ENCODE assay signal across 19 mouse cellular contexts in the genomic region with DNA sequence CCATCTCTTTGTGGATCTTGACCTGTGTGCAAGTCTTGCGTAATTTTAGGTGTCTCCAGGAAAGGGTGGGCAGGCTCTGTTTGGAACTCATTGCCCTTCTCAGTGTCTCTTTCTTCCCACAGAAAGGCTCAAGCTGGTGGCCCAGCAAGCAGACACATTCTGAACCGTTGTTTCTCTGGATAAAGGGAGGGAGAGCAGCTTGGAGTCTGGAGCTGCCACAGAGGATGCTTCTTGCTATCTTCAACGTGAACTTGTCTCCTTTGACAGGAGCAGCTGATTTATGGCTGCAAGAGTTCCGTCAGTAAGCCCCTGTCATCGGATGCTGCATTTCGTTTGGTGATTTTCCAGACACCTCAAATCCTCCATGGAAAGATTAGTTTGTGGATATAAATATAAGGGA.
A peak's percentile ranks its signal among the peaks of the same experiment; 100 is the strongest.
DNase-seq lines count a peak whose midpoint lies in the region; ATAC-seq and TF ChIP-seq lines count a peak whose summit lies in the region.
"Had no signal": no experiment of that assay in that cellular context is flagged by ENCODE, and none has a peak within 500 bp of the region (broad histone marks: within the 10 kb centered on the region; RNA-seq: fewer than 3 reads in every experiment).

No protein-coding gene starts in this region.

- H3K9me3 ChIP-seq in hindbrain, postnatal 0 days (ENCODE audit: low read length), result no peaks in the 10 kb centered on the region
- H3K9me3 ChIP-seq in hindbrain, embryonic 14.5 days (ENCODE audit: control insufficient read depth, low read length), result no peaks in the 10 kb centered on the region
- no peaks in the 10 kb centered on the region for H3K9me3 ChIP-seq in forebrain, embryonic 15.5 days
- H3K9me3 ChIP-seq: embryonic facial prominence, embryonic 15.5 days; hindbrain, embryonic 12.5 days; limb, embryonic 13.5 days; liver, embryonic 13.5 days; lung, embryonic 15.5 days had no signal

- H3K4me2 ChIP-seq in hindbrain, postnatal 0 days (ENCODE audit: low read depth, low read length), result no peak overlapping the region
- H3K4me2 ChIP-seq in hindbrain, embryonic 14.5 days (replicated peaks), result no peak overlapping the region
- H3K4me2 ChIP-seq in forebrain, embryonic 15.5 days (replicated peaks), result no peak overlapping the region
- H3K4me2 ChIP-seq: embryonic facial prominence, embryonic 15.5 days; hindbrain, embryonic 12.5 days; limb, embryonic 13.5 days; liver, embryonic 13.5 days; lung, embryonic 15.5 days had no signal

- ATAC-seq in hindbrain, postnatal 0 days, result no peak
- ATAC-seq in hindbrain, embryonic 14.5 days (ENCODE audit: low FRiP score), result no peak
- ATAC-seq in forebrain, embryonic 15.5 days (replicated peaks), result no peak

- no peak overlapping the region for H3K9ac ChIP-seq in hindbrain, postnatal 0 days (replicated peaks; ENCODE audit: low read length)
- no peak overlapping the region for H3K9ac ChIP-seq in hindbrain, embryonic 14.5 days
- H3K9ac ChIP-seq in forebrain, embryonic 15.5 days (replicated peaks), result no peak overlapping the region
- H3K9ac ChIP-seq: embryonic facial prominence, embryonic 15.5 days; hindbrain, embryonic 12.5 days; limb, embryonic 13.5 days; liver, embryonic 13.5 days; lung, embryonic 15.5 days had no signal

- H3K27me3 ChIP-seq in hindbrain, postnatal 0 days (ENCODE audit: insufficient read depth, low read length), result no peaks in the 10 kb centered on the region
- no peaks in the 10 kb centered on the region for H3K27me3 ChIP-seq in hindbrain, embryonic 14.5 days (ENCODE audit: control insufficient read depth, insufficient read depth, low read length)
- no peaks in the 10 kb centered on the region for H3K27me3 ChIP-seq in forebrain, embryonic 15.5 days
- H3K27me3 ChIP-seq: embryonic facial prominence, embryonic 15.5 days; hindbrain, embryonic 12.5 days; limb, embryonic 13.5 days; liver, embryonic 13.5 days; lung, embryonic 15.5 days had no signal

- no peak for TF ChIP-seq POLR2A in brain, embryonic 14.5 days (IDR thresholded peaks at IDR 0.05; ENCODE audit: borderline replicate concordance, extremely low read depth, insufficient read depth, insufficient read length, poor library complexity, severe bottlenecking)

- peak; percentile 9 for DNase-seq in embryo, embryonic 11 days
- DNase-seq in embryo, embryonic 9.5 days (ENCODE audit: extremely low spot score), result no peak
- peak; percentile 13 for DNase-seq in hindbrain, postnatal 0 days (ENCODE audit: low spot score)
- no peak for DNase-seq in hindbrain, embryonic 14.5 days (ENCODE audit: low spot score)
- DNase-seq in brain, embryonic 14.5 days (ENCODE audit: low read depth), result peak; percentile 6
- peak; percentile 52 for DNase-seq in kidney, postnatal 14 days
- DNase-seq: B cell, adult 2 months; cerebellum, adult 9-10 months; heart, postnatal 14 days; layer of hippocampus, postnatal 36 days; liver, embryonic 13.5 days; lung, postnatal 4 days; retina, postnatal 1 day; right cerebral cortex, postnatal 4 days had no signal

- H3K4me3 ChIP-seq in hindbrain, postnatal 0 days (ENCODE audit: low read length), result no peak overlapping the region
- H3K4me3 ChIP-seq in hindbrain, embryonic 14.5 days (replicated peaks; ENCODE audit: low read length), result no peak overlapping the region
- H3K4me3 ChIP-seq in forebrain, embryonic 15.5 days, result no peak overlapping the region
- H3K4me3 ChIP-seq: embryonic facial prominence, embryonic 15.5 days; hindbrain, embryonic 12.5 days; limb, embryonic 13.5 days; liver, embryonic 13.5 days; lung, embryonic 15.5 days had no signal

- H3K4me1 ChIP-seq in hindbrain, postnatal 0 days (ENCODE audit: insufficient read depth, low read length), result no peaks in the 10 kb centered on the region
- H3K4me1 ChIP-seq in hindbrain, embryonic 14.5 days (replicated peaks; ENCODE audit: control insufficient read depth, insufficient read depth, low read length), result no peaks in the 10 kb centered on the region
- no peaks in the 10 kb centered on the region for H3K4me1 ChIP-seq in forebrain, embryonic 15.5 days
- H3K4me1 ChIP-seq: liver, embryonic 13.5 days; lung, embryonic 15.5 days had no signal

- no peak overlapping the region for H3K27ac ChIP-seq in hindbrain, postnatal 0 days
- H3K27ac ChIP-seq in hindbrain, embryonic 14.5 days, result no peak overlapping the region
- no peak overlapping the region for H3K27ac ChIP-seq in forebrain, embryonic 15.5 days (replicated peaks)
- H3K27ac ChIP-seq: embryonic facial prominence, embryonic 15.5 days; hindbrain, embryonic 12.5 days; limb, embryonic 13.5 days; liver, embryonic 13.5 days; lung, embryonic 15.5 days had no signal

- WGBS in hindbrain, postnatal 0 days, result 73% methylated on average over 6 of the region's 6 CpGs
- 70% methylated on average over 6 of the region's 6 CpGs for WGBS in hindbrain, embryonic 14.5 days
- WGBS in forebrain, embryonic 15.5 days, result 81% methylated on average over 6 of the region's 6 CpGs

- no peak for TF ChIP-seq CTCF in hindbrain, postnatal 0 days (IDR thresholded peaks at IDR 0.05; ENCODE audit: low read depth)
- TF ChIP-seq CTCF in brain, embryonic 14.5 days (IDR thresholded peaks at IDR 0.05; ENCODE audit: borderline replicate concordance, extremely low read depth, insufficient read depth, insufficient read length), result no peak

- no peaks in the 10 kb centered on the region for H3K36me3 ChIP-seq in hindbrain, postnatal 0 days (ENCODE audit: insufficient read depth, low read length)
- no peaks in the 10 kb centered on the region for H3K36me3 ChIP-seq in hindbrain, embryonic 14.5 days (replicated peaks; ENCODE audit: control insufficient read depth, insufficient read depth)
- no peaks in the 10 kb centered on the region for H3K36me3 ChIP-seq in forebrain, embryonic 15.5 days
- H3K36me3 ChIP-seq: embryonic facial prominence, embryonic 15.5 days; hindbrain, embryonic 12.5 days; limb, embryonic 13.5 days; liver, embryonic 13.5 days; lung, embryonic 15.5 days had no signal

Comparison
In these comparisons a context has a peak if more than half of its experiments do, and no peak if none do; other contexts are left out.
1. DNase-seq: peak in embryo, embryonic 11 days (single experiment), hindbrain, postnatal 0 days (single experiment), brain, embryonic 14.5 days (single experiment) and kidney, postnatal 14 days (single experiment); none in embryo, embryonic 9.5 days (single experiment) and hindbrain, embryonic 14.5 days (single experiment).